Mouse (Mus musculus): ENCODE results near the gene Zswim3.

DNA sequence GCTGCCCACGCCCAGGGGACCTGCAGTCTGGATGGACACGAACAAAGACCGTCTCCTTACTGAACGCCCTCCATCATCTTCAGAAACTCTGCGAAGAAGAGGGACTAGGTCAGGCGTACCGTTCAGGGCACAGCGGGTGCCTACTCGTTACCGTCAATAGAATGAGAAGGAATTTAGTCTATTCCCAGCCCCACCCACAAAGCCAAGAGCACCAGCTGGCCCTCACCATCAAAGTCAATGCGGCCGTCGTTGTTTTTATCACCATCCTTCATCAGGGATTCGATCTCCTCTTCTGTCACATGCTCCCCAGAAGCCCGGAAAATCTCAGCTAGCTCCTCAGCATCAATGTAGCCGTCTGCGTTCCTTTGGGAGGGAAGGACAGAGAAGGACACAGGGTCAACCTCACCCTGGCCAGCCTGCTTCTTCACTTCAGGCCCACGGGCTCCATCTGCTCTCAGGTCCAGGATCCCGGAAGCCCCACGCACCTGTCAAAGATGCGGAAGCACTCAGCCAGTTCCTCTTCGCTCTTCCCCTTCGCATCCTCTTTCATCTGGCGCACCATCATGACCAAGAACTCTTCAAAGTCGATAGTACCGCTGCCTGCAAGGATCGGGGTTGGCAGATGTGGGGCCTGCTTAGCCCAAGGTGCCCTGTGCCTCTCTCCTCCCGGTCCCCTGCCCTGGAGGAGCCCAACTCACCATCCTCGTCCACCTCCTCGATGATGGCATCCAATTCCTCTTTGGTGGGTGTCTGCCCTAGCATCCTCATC lies 27.5 kb upstream of the Zswim3 start:
- TF ChIP-seq CTCF (IDR thresholded peaks at IDR 0.05; ENCODE audit: control insufficient read depth, insufficient read depth, insufficient replicate concordance, low read depth, low read length) (no peak), POLR2A (IDR thresholded peaks at IDR 0.05; ENCODE audit: control insufficient read depth, low read depth, low read length) (no peak)
